Mouse (Mus musculus): ENCODE results near the gene Gba. TPM values are rescaled to one million over a fixed set of nuclear protein-coding genes. Genes with fewer than 3 reads are reported as not detected.
A peak's percentile ranks its signal among the peaks of the same experiment; 100 is the strongest.

Gba gene
- polyA plus RNA-seq, 1 experiment, result 59.6 TPM

- TF ChIP-seq POLR2A (IDR thresholded peaks at IDR 0.05; ENCODE audit: low read depth, low read length) (peak; percentile 13; the same call in 1 of the 2 replicates), CTCF (IDR thresholded peaks at IDR 0.05; ENCODE audit: extremely low read depth, insufficient read depth, insufficient read length, insufficient replicate concordance) (no peak)
- peak overlapping the region; percentile 87 for H3K27ac ChIP-seq (ENCODE audit: insufficient read depth, low read length)
- peak in 1 of 2 experiments; percentile 35 for DNase-seq (ENCODE audit: low read depth in 1 of 2, low spot score in 2 of 2)
These were observed 14.3 kb upstream of the Gba start for GRCm38 (mm10) chr3:89188478-89188875.

GRCm38 (mm10) chr3:89190436-89190835 is 12.3 kb upstream of the Gba start:
- H3K4me3 ChIP-seq (ENCODE audit: extremely low read depth, insufficient read depth, insufficient read length), result peak overlapping the region; percentile 2; the same call in 1 of the 2 replicates

More at GRCm38 (mm10) chr3:89188478-89188875, 14.3 kb upstream of the Gba start:
- H3K36me3 ChIP-seq (ENCODE audit: control insufficient read depth, insufficient read depth, low read length), result no peaks in the 10 kb centered on the region
- peaks cover 32% of the 10 kb centered on the region for H3K4me1 ChIP-seq (ENCODE audit: control insufficient read depth, insufficient read depth, insufficient read length)
- 49% methylated on average over 12 of the region's 12 CpGs for WGBS
- H3K27me3 ChIP-seq (ENCODE audit: control insufficient read depth, insufficient read depth, low read length), result no peaks in the 10 kb centered on the region
- peak overlapping the region; percentile 61 for H3K4me3 ChIP-seq (ENCODE audit: extremely low read depth, insufficient read depth, insufficient read length)

DNA sequence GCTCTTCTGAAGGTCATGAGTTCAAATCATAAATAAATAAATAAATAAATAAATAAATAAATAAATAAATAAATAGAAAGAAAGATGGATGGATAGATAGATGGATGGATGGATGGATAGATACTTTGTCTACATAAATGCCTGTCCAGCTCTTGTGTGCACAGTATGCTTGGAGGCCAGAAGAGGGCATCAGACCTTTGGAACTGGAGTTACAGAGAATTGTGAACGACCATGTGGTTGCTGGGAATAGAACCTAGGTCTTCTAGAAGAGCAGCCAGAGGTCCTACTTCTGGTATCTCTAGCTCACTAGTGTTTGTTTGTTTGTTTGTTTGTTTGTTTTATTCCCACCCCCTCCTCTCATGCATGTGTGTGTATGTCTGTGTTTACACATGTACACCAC is 9.4 kb upstream of the Gba start:
- WGBS, result 50% methylated on average over 1 of the region's 1 CpGs
- TF ChIP-seq POLR2A (IDR thresholded peaks at IDR 0.05; ENCODE audit: low read depth, low read length) (no peak), CTCF (IDR thresholded peaks at IDR 0.05; ENCODE audit: extremely low read depth, insufficient read depth, insufficient read length, insufficient replicate concordance) (no peak)
- Histone ChIP-seq H3K36me3 (ENCODE audit: control insufficient read depth, insufficient read depth, low read length) (no peaks in the 10 kb centered on the region), H3K27me3 (ENCODE audit: control insufficient read depth, insufficient read depth, low read length) (no peaks in the 10 kb centered on the region), H3K4me3 (ENCODE audit: extremely low read depth, insufficient read depth, insufficient read length) (no peak overlapping the region), H3K4me1 (ENCODE audit: control insufficient read depth, insufficient read depth, insufficient read length) (peaks cover 9% of the 10 kb centered on the region; the same call in 1 of the 2 replicates), H3K27ac (ENCODE audit: insufficient read depth, low read length) (no peak overlapping the region)
- no peak for DNase-seq (ENCODE audit: low read depth in 1 of 2, low spot score in 2 of 2)

More at GRCm38 (mm10) chr3:89190436-89190835, 12.3 kb upstream of the Gba start:
- no peaks in the 10 kb centered on the region for H3K36me3 ChIP-seq (ENCODE audit: control insufficient read depth, insufficient read depth, low read length)
- H3K4me1 ChIP-seq (ENCODE audit: control insufficient read depth, insufficient read depth, insufficient read length), result peaks cover 26% of the 10 kb centered on the region
- H3K27me3 ChIP-seq (ENCODE audit: control insufficient read depth, insufficient read depth, low read length), result no peaks in the 10 kb centered on the region
- peak overlapping the region; percentile 75 for H3K27ac ChIP-seq (ENCODE audit: insufficient read depth, low read length)
- TF ChIP-seq POLR2A (IDR thresholded peaks at IDR 0.05; ENCODE audit: low read depth, low read length) (no peak; the same call in none of the 2 replicates), CTCF (IDR thresholded peaks at IDR 0.05; ENCODE audit: extremely low read depth, insufficient read depth, insufficient read length, insufficient replicate concordance) (no peak)
- 9% methylated on average over 8 of the region's 8 CpGs for WGBS
- peak; percentile 31 to 47 for DNase-seq (ENCODE audit: low read depth in 1 of 2, low spot score in 2 of 2)

GRCm38 (mm10) chr3:89193853-89194252 is 8.9 kb upstream of the Gba start:
- TF ChIP-seq POLR2A (IDR thresholded peaks at IDR 0.05; ENCODE audit: low read depth, low read length) (no peak), CTCF (IDR thresholded peaks at IDR 0.05; ENCODE audit: extremely low read depth, insufficient read depth, insufficient read length, insufficient replicate concordance) (no peak)
- Histone ChIP-seq H3K4me3 (ENCODE audit: extremely low read depth, insufficient read depth, insufficient read length) (no peak overlapping the region), H3K36me3 (ENCODE audit: control insufficient read depth, insufficient read depth, low read length) (no peaks in the 10 kb centered on the region), H3K27me3 (ENCODE audit: control insufficient read depth, insufficient read depth, low read length) (no peaks in the 10 kb centered on the region), H3K27ac (ENCODE audit: insufficient read depth, low read length) (no peak overlapping the region), H3K4me1 (ENCODE audit: control insufficient read depth, insufficient read depth, insufficient read length) (peaks cover 8% of the 10 kb centered on the region; the same call in 1 of the 2 replicates)
- DNase-seq (ENCODE audit: low read depth in 1 of 2, low spot score in 2 of 2), result peak in 1 of 2 experiments; percentile 48
- 80% methylated on average over 2 of the region's 2 CpGs for WGBS

- H3K27ac ChIP-seq (ENCODE audit: insufficient read depth, low read length), result peak overlapping the region; percentile 79
- WGBS, result 8% methylated on average over 33 of the region's 33 CpGs
These were observed 6.5 kb upstream of the Gba start for GRCm38 (mm10) chr3:89195979-89196877.

GRCm38 (mm10) chr3:89199839-89200238 is 2.9 kb upstream of the Gba start:
- WGBS, result 58% methylated on average over 3 of the region's 3 CpGs
- H3K27ac ChIP-seq (ENCODE audit: insufficient read depth, low read length), result no peak overlapping the region
- no peaks in the 10 kb centered on the region for H3K27me3 ChIP-seq (ENCODE audit: control insufficient read depth, insufficient read depth, low read length)
- DNase-seq (ENCODE audit: low read depth in 1 of 2, low spot score in 2 of 2), result no peak
- H3K4me1 ChIP-seq (ENCODE audit: control insufficient read depth, insufficient read depth, insufficient read length), result peaks cover 4% of the 10 kb centered on the region; the same call in 1 of the 2 replicates
- peaks cover 9% of the 10 kb centered on the region; the same call in 1 of the 2 replicates for H3K36me3 ChIP-seq (ENCODE audit: control insufficient read depth, insufficient read depth, low read length)
- TF ChIP-seq POLR2A (IDR thresholded peaks at IDR 0.05; ENCODE audit: low read depth, low read length), result no peak
- no peak for TF ChIP-seq CTCF (IDR thresholded peaks at IDR 0.05; ENCODE audit: extremely low read depth, insufficient read depth, insufficient read length, insufficient replicate concordance)
- H3K4me3 ChIP-seq (ENCODE audit: extremely low read depth, insufficient read depth, insufficient read length), result no peak overlapping the region

More at GRCm38 (mm10) chr3:89195979-89196877, 6.5 kb upstream of the Gba start:
- TF ChIP-seq CTCF (IDR thresholded peaks at IDR 0.05; ENCODE audit: extremely low read depth, insufficient read depth, insufficient read length, insufficient replicate concordance) (peak; percentile 19; the same call in 1 of the 2 replicates), POLR2A (IDR thresholded peaks at IDR 0.05; ENCODE audit: low read depth, low read length) (peak; percentile 79)
- Histone ChIP-seq H3K36me3 (ENCODE audit: control insufficient read depth, insufficient read depth, low read length) (no peaks in the 10 kb centered on the region), H3K27me3 (ENCODE audit: control insufficient read depth, insufficient read depth, low read length) (no peaks in the 10 kb centered on the region), H3K4me3 (ENCODE audit: extremely low read depth, insufficient read depth, insufficient read length) (peak overlapping the region; percentile 59; the same call in 1 of the 2 replicates), H3K4me1 (ENCODE audit: control insufficient read depth, insufficient read depth, insufficient read length) (no peaks in the 10 kb centered on the region)
- DNase-seq (ENCODE audit: low read depth in 1 of 2, low spot score in 2 of 2), result peak; percentile 90 to 91
